Mouse (Mus musculus) forebrain, embryonic 15.5 days (tissue): ENCODE measurements around the gene Izumo4. TPM values are rescaled to one million over a fixed set of nuclear protein-coding genes. Genes with fewer than 3 reads are reported as not detected.

ENCODE experiments used
- ATAC-seq: fragments of 200-750 bp; cut with Nextera tagmentation; replicated peaks from 2 replicates; pipeline ENCODE4 v1.8.0; 2017; ENCODE audit warnings: mild to moderate bottlenecking, moderate TSS enrichment, moderate library complexity
- H3K27ac ChIP-seq: fragments of 300-500 bp; sonication (generic); replicated peaks from 2 replicates; pipeline ENCODE4 v1.5.1; 2015; ENCODE audit warnings: mild to moderate bottlenecking, inconsistent platforms
- H3K27me3 ChIP-seq: fragments of 300-500 bp; sonication (generic); 2 replicates; pipeline ENCODE4 v1.6.1; 2015; ENCODE audit warnings: inconsistent platforms
- H3K36me3 ChIP-seq: fragments of 300-500 bp; sonication (generic); 2 replicates; pipeline ENCODE4 v1.6.1; 2015; ENCODE audit warnings: mild to moderate bottlenecking, inconsistent platforms
- H3K4me1 ChIP-seq: fragments of 300-500 bp; sonication (generic); 2 replicates; pipeline ENCODE4 v1.6.1; 2015; ENCODE audit warnings: inconsistent platforms
- H3K4me2 ChIP-seq: fragments of 300-500 bp; sonication (generic); replicated peaks from 2 replicates; pipeline ENCODE4 v1.6.1; 2015; ENCODE audit warnings: mild to moderate bottlenecking, inconsistent platforms
- H3K4me3 ChIP-seq: fragments of 300-500 bp; sonication (generic); 2 replicates; pipeline ENCODE4 v1.5.1; 2015; ENCODE audit warnings: mild to moderate bottlenecking, inconsistent platforms
- H3K9ac ChIP-seq: fragments of 300-500 bp; sonication (generic); replicated peaks from 2 replicates; pipeline ENCODE4 v1.6.1; 2015; ENCODE audit warnings: mild to moderate bottlenecking, inconsistent platforms
- H3K9me3 ChIP-seq: fragments of 300-500 bp; sonication (generic); 2 replicates; pipeline ENCODE4 v1.6.1; 2016; ENCODE audit warnings: inconsistent platforms
- WGBS: fragments of 180-500 bp; shearing (Covaris S2); methylation state at CpG from one replicate; pipeline ENCODE4 v1.1.7; 2015; ENCODE audit warnings: mixed read lengths; 5-methylcytosine and 5-hydroxymethylcytosine counted together
- polyA plus RNA-seq: library from polyadenylated mRNA; unstranded; fragments of >200 nt; fragmentation: Nextera tagmentation; extraction: Ambion mirVana; gene quantifications from 2 replicates; pipeline ENCODE4 v1.2.1, GENCODE M21; 2015

The Izumo4 gene
- polyA plus RNA-seq, 1 experiment from 2014 or later: 33.4 TPM

DNA sequence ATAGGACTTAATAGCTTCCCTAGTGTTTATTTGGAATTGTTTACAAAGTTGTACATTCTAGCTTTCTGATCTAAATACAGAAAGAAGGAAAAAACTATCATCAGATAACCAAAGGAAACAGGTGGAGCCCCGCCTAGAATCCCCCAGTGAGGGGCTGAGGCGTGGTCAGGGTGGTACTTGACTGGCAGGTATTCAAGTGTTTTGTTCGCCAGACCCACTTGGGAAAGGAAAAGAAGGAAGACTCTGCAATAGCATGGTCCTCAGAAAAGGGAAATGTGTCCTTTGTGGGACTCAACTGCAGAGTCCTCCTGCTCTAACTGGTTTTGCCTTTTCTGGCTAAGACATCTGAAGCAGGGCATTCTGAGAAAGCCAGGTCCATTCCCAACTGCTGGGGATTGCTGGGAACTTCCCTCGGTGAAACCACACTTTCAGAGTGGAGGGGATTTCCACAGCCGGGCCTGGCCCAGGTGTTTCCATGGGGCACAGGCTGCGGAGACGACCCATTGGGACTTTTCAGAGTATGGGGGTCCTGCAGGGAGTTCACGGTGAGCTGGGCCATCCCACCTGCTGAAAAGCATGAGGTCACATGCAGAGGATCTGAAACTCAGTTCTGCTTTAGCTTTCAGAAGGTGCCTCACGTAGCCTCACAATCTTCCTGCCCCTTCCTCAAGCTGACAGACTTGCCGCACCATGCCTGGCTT, 6.0 kb upstream of the Izumo4 start:
- H3K27ac ChIP-seq: no peak overlapping the region
- H3K9me3 ChIP-seq: no peaks in the 10 kb centered on the region
- no peak overlapping the region for H3K4me3 ChIP-seq
- WGBS: 71% methylated on average over 10 of the region's 10 CpGs
- no peak for ATAC-seq
- H3K4me1 ChIP-seq: peaks cover 24% of the 10 kb centered on the region
- peaks cover 8% of the 10 kb centered on the region for H3K36me3 ChIP-seq
- no peak overlapping the region for H3K9ac ChIP-seq
- no peaks in the 10 kb centered on the region for H3K27me3 ChIP-seq
- no peak overlapping the region for H3K4me2 ChIP-seq

- no peak for ATAC-seq
- peaks cover 30% of the 10 kb centered on the region for H3K4me1 ChIP-seq
- peaks cover 5% of the 10 kb centered on the region; the same call in 1 of the 2 replicates for H3K36me3 ChIP-seq
- H3K9ac ChIP-seq: no peak overlapping the region
- no peaks in the 10 kb centered on the region for H3K27me3 ChIP-seq
- no peak overlapping the region for H3K4me2 ChIP-seq
- 83% methylated on average over 12 of the region's 12 CpGs for WGBS
- no peak overlapping the region for H3K27ac ChIP-seq
- no peaks in the 10 kb centered on the region for H3K9me3 ChIP-seq
- no peak overlapping the region for H3K4me3 ChIP-seq
Measured at GRCm38 (mm10) chr10:80696502-80697392, 5.2 kb upstream of the Izumo4 start.

DNA sequence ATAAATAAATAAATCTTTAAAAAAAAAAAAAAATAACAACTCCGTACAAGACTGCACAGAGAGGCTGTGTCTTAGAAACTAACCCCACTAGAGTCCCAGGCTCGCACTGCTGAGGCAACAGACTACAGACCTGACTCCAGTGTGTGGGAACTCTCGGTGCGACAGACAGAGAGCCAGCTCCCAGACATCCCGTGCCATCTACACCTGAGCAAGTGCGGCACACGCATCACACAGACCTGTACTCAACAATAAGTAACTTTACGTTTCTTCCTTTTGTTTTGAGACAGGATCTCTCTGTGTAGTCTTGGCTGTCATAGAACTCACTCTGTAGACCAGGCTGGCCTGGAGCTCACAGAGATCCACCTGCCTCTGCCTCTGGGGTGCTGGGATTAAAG, 4.6 kb upstream of the Izumo4 start:
- Histone ChIP-seq H3K27me3 (no peaks in the 10 kb centered on the region), H3K27ac (no peak overlapping the region), H3K4me1 (peaks cover 30% of the 10 kb centered on the region), H3K9me3 (no peaks in the 10 kb centered on the region), H3K4me2 (no peak overlapping the region), H3K9ac (no peak overlapping the region), H3K4me3 (no peak overlapping the region), H3K36me3 (peaks cover 5% of the 10 kb centered on the region; the same call in 1 of the 2 replicates)
- ATAC-seq: no peak
- 96% methylated on average over 8 of the region's 8 CpGs for WGBS

DNA sequence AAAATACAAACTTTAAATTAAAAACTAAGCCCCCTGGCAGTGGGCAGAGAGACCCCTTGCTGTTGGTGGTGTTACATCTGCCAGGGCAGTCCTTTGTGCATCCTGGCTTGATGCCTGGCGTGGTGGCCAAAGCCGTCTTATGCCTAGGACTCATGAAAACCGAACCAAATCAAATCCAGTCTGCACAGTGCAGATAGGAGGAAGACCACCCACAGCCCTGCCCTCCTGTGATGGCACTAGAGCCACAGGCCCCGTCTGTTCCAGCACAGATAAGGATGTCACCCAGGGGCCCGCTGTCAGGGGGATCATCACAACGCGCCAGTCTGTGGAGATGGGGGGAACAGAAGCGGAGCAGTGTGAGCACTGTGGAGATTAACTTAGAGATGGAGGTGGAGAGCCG, 4.2 kb upstream of the Izumo4 start:
- ATAC-seq: no peak
- H3K27me3 ChIP-seq: no peaks in the 10 kb centered on the region
- no peak overlapping the region for H3K4me3 ChIP-seq
- H3K36me3 ChIP-seq: peaks cover 5% of the 10 kb centered on the region; the same call in 1 of the 2 replicates
- WGBS: 84% methylated on average over 9 of the region's 9 CpGs
- no peak overlapping the region for H3K27ac ChIP-seq
- H3K4me1 ChIP-seq: peaks cover 33% of the 10 kb centered on the region
- no peaks in the 10 kb centered on the region for H3K9me3 ChIP-seq
- H3K4me2 ChIP-seq: no peak overlapping the region
- H3K9ac ChIP-seq: no peak overlapping the region

GRCm38 (mm10) chr10:80698605-80699004, 3.4 kb upstream of the Izumo4 start:
- H3K9ac ChIP-seq: no peak overlapping the region
- H3K4me2 ChIP-seq: no peak overlapping the region
- H3K4me1 ChIP-seq: peaks cover 41% of the 10 kb centered on the region
- no peaks in the 10 kb centered on the region for H3K9me3 ChIP-seq
- H3K27ac ChIP-seq: no peak overlapping the region
- ATAC-seq: no peak
- H3K27me3 ChIP-seq: no peaks in the 10 kb centered on the region
- H3K4me3 ChIP-seq: no peak overlapping the region
- WGBS: 94% methylated on average over 9 of the region's 9 CpGs
- H3K36me3 ChIP-seq: peaks cover 5% of the 10 kb centered on the region; the same call in 1 of the 2 replicates

DNA sequence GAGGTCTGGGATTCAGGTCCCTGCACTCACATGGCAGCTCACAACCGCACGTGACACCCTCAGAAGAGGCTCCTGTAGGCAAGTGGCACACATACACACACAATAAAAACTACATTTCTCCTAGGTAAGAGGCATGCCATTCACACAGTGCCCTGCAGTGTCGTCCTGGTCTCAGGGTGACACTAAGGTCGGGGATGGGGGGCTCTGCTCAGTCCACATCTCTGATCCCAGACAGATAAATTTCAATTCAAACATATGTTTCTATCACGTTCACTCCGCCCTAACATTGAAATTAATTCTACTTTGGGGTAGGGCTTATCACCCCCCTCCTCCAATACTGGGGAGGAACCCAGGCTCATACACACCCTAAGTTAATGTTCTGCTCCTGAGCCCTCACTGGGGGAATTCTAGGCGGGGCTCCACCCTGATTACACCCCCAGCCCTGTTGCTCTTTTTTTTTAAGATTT, 1.9 kb upstream of the Izumo4 start:
- Histone ChIP-seq H3K4me2 (0 out of 2 replicates have a peak overlapping the region, but pooled peaks have one; percentile 88), H3K4me3 (0 out of 2 replicates have a peak overlapping the region, but pooled peaks have one; percentile 84), H3K4me1 (peaks cover 46% of the 10 kb centered on the region), H3K36me3 (no peaks in the 10 kb centered on the region), H3K9me3 (no peaks in the 10 kb centered on the region), H3K9ac (no peak overlapping the region), H3K27me3 (no peaks in the 10 kb centered on the region), H3K27ac (no peak overlapping the region)
- no peak for ATAC-seq
- WGBS: 87% methylated on average over 7 of the region's 7 CpGs

DNA sequence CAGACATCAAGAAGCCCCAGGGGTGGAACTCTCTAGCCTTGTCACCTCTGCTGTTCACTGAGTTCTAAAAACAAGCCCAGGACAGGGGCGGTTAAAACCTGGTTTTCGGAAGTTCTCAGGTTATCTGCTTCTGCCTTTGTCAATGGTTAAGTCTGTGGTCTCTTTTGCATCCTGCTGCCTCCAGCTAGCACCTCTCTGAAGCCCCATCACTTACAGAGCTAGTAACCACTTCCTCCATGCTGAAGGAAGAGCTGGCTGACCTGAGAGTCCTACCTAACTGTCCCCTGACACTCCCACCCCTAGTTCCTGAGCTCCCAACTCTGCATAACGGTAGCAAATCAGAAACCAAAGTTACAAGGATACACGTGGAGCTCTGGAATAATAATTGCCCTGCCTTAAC, 1.3 kb upstream of the Izumo4 start:
- Histone ChIP-seq H3K36me3 (no peaks in the 10 kb centered on the region), H3K27me3 (no peaks in the 10 kb centered on the region), H3K9me3 (no peaks in the 10 kb centered on the region), H3K27ac (peak overlapping the region; percentile 93), H3K4me2 (peak overlapping the region; percentile 88), H3K9ac (peak overlapping the region; percentile 71; the same call in 1 of the 2 replicates), H3K4me1 (peaks cover 46% of the 10 kb centered on the region), H3K4me3 (peak overlapping the region; percentile 84)
- no peak for ATAC-seq
- 43% methylated on average over 4 of the region's 4 CpGs for WGBS

DNA sequence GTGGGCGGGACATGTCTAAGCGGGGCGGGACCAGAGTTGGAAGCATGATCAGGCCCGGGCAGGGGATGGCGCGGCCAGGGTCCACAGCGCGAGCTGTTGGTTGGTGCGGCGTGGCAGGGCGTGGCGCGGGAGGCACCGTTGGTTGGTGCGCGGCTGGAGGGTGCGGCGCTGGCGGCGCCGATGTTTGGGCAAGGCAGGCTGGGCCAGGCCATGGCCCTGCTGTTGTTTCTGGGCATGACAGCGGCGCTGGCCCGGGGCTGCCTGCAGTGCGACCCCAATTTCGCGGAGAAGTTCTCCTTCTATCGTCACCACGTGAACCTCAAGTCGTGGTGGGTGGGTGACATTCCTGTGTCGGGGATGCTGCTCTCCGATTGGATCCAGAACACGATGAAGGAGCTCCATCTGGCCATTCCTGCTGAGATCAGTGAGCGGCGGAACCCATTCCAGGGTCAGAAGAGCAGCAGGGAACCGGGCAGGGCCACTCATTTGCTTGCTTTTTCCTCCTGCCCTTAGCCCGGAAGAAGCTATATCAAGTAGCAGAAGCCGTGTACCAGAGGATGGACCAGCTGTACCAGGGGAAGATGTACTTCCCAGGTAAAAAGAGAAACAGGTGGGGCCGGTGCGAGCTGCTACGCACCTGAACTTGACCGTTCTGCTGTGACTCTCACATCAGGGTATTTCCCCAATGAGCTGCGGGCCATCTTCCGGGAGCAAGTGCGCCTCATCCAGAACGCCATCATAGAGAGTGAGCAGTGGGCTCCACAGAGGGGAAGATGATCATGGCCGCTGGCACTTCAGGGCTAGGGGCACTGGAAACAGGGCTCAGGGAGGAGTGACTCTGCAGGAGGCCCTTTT, 779 bp downstream of the Izumo4 start:
- ATAC-seq: peak; percentile 89
- 2% methylated on average over 47 of the region's 47 CpGs for WGBS
- peak overlapping the region; percentile 88 for H3K4me2 ChIP-seq
- H3K9ac ChIP-seq: peak overlapping the region; percentile 57
- H3K4me3 ChIP-seq: peak overlapping the region; percentile 84
- H3K27me3 ChIP-seq: no peaks in the 10 kb centered on the region
- no peaks in the 10 kb centered on the region for H3K9me3 ChIP-seq
- peaks cover 46% of the 10 kb centered on the region for H3K4me1 ChIP-seq
- H3K36me3 ChIP-seq: peaks cover 18% of the 10 kb centered on the region
- H3K27ac ChIP-seq: peak overlapping the region; percentile 93

DNA sequence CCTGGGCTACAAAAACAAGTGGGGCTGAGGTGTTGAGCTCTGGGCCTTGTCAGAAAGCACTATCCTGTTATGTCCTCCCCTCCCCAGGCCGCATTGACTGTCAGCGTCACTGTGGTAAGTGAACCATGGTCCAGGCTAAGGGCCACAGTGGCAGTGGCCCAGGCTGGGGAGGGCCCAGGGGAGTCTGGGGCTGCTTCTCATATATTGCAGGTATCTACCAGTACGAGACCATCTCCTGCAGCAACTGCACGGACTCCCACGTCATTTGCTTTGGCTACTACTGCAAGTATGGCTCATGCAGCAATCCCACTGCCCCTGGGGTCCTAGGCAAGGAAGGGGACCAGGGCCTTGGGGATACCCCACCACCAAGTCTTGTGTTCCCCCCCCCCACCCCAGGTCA, 1.7 kb downstream of the Izumo4 start:
- Histone ChIP-seq H3K36me3 (peaks cover 27% of the 10 kb centered on the region), H3K9ac (no peak overlapping the region), H3K4me3 (peak overlapping the region; percentile 84), H3K27ac (peak overlapping the region; percentile 93; the same call in 1 of the 2 replicates), H3K27me3 (no peaks in the 10 kb centered on the region), H3K4me1 (peaks cover 38% of the 10 kb centered on the region), H3K4me2 (peak overlapping the region; percentile 88), H3K9me3 (no peaks in the 10 kb centered on the region)
- WGBS: 83% methylated on average over 5 of the region's 5 CpGs
- ATAC-seq: no peak

DNA sequence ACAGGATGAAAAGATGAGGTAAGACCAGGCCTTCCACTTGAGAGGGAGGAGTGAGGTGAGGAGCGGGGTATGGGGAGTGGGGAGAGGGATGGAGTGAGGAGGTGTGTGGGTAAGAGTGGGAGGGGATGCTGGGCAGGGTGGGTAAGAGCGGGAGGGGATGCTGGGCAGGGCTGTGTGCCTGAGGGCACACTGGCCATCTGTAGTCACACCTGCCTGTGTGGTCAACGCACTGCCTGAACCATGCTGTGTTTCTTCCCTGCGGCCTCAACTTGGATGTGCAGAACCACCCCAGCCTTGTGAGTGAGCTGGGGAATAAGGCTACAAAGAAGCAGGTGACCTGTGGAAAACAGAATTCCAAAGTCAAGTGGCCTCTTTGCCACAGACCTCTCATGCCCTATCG, 2.4 kb downstream of the Izumo4 start:
- Histone ChIP-seq H3K27ac (no peak overlapping the region), H3K4me3 (no peak overlapping the region), H3K9me3 (no peaks in the 10 kb centered on the region), H3K27me3 (no peaks in the 10 kb centered on the region), H3K4me2 (no peak overlapping the region), H3K36me3 (peaks cover 34% of the 10 kb centered on the region), H3K9ac (no peak overlapping the region), H3K4me1 (peaks cover 35% of the 10 kb centered on the region)
- ATAC-seq: no peak
- WGBS: 84% methylated on average over 5 of the region's 5 CpGs

- no peak for ATAC-seq
- Histone ChIP-seq H3K36me3 (peaks cover 40% of the 10 kb centered on the region), H3K27ac (no peak overlapping the region), H3K9me3 (no peaks in the 10 kb centered on the region), H3K4me1 (peaks cover 32% of the 10 kb centered on the region), H3K4me2 (no peak overlapping the region), H3K9ac (no peak overlapping the region), H3K4me3 (no peak overlapping the region), H3K27me3 (no peaks in the 10 kb centered on the region)
- WGBS: 72% methylated on average over 3 of the region's 3 CpGs
Measured at GRCm38 (mm10) chr10:80705033-80705432, 3.0 kb downstream of the Izumo4 start.
